In the genomic region with DNA sequence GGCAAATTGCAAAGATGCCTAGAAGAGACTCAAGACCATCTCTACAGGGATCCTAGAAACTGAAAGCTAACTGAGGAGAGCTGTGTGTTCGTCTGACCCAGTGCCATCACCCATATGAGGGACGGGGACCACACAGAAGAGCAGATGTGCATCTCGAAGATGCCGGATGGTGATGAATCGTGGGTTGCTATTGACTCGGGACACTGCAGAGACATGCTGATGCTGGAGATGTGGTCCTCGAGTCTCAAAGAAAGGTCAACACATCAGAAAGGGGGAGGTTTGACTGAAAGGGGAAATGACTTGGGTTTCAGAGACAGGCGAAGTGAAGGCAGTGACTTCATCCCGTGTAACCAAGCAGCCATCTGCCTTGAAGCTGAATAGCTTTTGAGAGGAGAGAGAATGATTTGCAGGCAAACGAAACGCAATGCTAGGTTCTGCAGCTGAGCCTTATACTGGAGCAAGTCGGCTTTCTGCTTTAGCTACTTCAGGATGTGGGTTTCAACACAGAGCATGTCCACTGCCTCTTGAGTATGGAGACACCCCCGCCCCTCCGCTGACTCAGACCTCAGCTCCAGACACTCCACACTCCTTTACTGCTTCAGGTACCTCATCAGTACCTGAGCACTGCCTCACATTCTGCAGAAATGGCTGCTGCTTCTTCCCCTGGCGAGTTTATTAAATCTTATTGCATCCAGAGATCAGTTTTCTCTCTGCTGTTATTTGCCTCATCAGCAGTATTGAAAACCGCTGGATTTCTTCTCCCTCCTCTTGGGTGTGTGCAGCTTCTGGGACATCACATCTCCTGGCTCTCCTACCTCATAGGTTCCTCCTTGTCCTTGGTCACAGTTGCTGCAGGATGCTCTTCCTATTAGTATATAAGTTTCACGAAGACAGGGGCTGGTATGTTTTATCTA, we compare ENCODE assay signal across 20 mouse cellular contexts. TPM values are rescaled to one million over a fixed set of nuclear protein-coding genes. Genes with fewer than 3 reads are reported as not detected.
DNase-seq lines count a peak whose midpoint lies in the region; ATAC-seq and TF ChIP-seq lines count a peak whose summit lies in the region.
"Had no signal": no experiment of that assay in that cellular context is flagged by ENCODE, and none has a peak within 500 bp of the region (broad histone marks: within the 10 kb centered on the region; RNA-seq: fewer than 3 reads in every experiment).

No protein-coding gene starts in this region.

- no peaks in the 10 kb centered on the region for H3K36me3 ChIP-seq in ES-E14 (ENCODE audit: control insufficient read depth, insufficient read depth, low read length, poor library complexity, severe bottlenecking)
- no peaks in the 10 kb centered on the region for H3K36me3 ChIP-seq in limb, embryonic 10.5 days
- no peaks in the 10 kb centered on the region for H3K36me3 ChIP-seq in hindbrain, embryonic 12.5 days
- H3K36me3 ChIP-seq: limb, embryonic 15.5 days; liver, embryonic 15.5 days had no signal

- DNase-seq in thymus, postnatal 0 days (ENCODE audit: low spot score): peak; percentile 25
- no peak for DNase-seq in thymus, postnatal 10 days (ENCODE audit: low spot score in 2 of 2)
- no peak for DNase-seq in ES-E14 (ENCODE audit: low read depth, low spot score)
- peak; percentile 21 for DNase-seq in limb, embryonic 10.5 days (ENCODE audit: low spot score)
- no peak for DNase-seq in spleen, adult 12 weeks (ENCODE audit: low spot score)
- no peak for DNase-seq in layer of hippocampus, adult 18-20 months (ENCODE audit: low spot score in 2 of 2)
- DNase-seq: cerebellum, adult 8-10 months; gastrocnemius, postnatal 14 days; midbrain, embryonic 14.5 days; right cerebral cortex, postnatal 4 days had no signal

- 92% methylated on average over 17 of the region's 17 CpGs for WGBS in limb, embryonic 10.5 days
- 89% methylated on average over 17 of the region's 17 CpGs for WGBS in hindbrain, embryonic 12.5 days

- no peak overlapping the region for H3K4me2 ChIP-seq in hindbrain, embryonic 12.5 days (replicated peaks)
- H3K4me2 ChIP-seq: limb, embryonic 15.5 days; liver, embryonic 15.5 days had no signal

- in situ Hi-C loops in ES-E14 (cut with MboI; ENCODE audit: low sequenced_read_pairs in 2 of 2, unreplicated experiment in 2 of 2): no loop called here

- no peak for ATAC-seq in hindbrain, embryonic 12.5 days (ENCODE audit: low FRiP score)
- ATAC-seq: intestine, embryonic 16.5 days had no signal

- H3K4me3 ChIP-seq in ES-E14 (ENCODE audit: insufficient read depth in 1 of 2, low read depth in 1 of 2, low read length in 2 of 2, poor library complexity in 1 of 2, severe bottlenecking in 1 of 2): no peak overlapping the region
- H3K4me3 ChIP-seq in limb, embryonic 10.5 days: no peak overlapping the region
- H3K4me3 ChIP-seq in hindbrain, embryonic 12.5 days: no peak overlapping the region
- H3K4me3 ChIP-seq: limb, embryonic 15.5 days; liver, embryonic 15.5 days; megakaryocyte, embryonic 14.5 days had no signal

- no peaks in the 10 kb centered on the region for H3K9me3 ChIP-seq in ES-E14 (ENCODE audit: control insufficient read depth, insufficient read depth, low read depth, low read length)
- no peaks in the 10 kb centered on the region for H3K9me3 ChIP-seq in limb, embryonic 10.5 days (replicated peaks)
- H3K9me3 ChIP-seq in hindbrain, embryonic 12.5 days (replicated peaks): no peaks in the 10 kb centered on the region
- H3K9me3 ChIP-seq: limb, embryonic 15.5 days; liver, embryonic 15.5 days had no signal

- no peaks in the 10 kb centered on the region for H3K27me3 ChIP-seq in limb, embryonic 10.5 days (ENCODE audit: low read depth, poor library complexity, severe bottlenecking)
- no peaks in the 10 kb centered on the region for H3K27me3 ChIP-seq in hindbrain, embryonic 12.5 days
- H3K27me3 ChIP-seq: limb, embryonic 15.5 days; liver, embryonic 15.5 days; megakaryocyte, embryonic 14.5 days had no signal

- H3K4me1 ChIP-seq in ES-E14 (ENCODE audit: control insufficient read depth in 2 of 2, insufficient read depth in 2 of 2, low read length in 2 of 2, poor library complexity in 1 of 2): no peaks in the 10 kb centered on the region
- peaks cover 7% of the 10 kb centered on the region for H3K4me1 ChIP-seq in limb, embryonic 10.5 days
- no peaks in the 10 kb centered on the region for H3K4me1 ChIP-seq in hindbrain, embryonic 12.5 days
- H3K4me1 ChIP-seq: liver, embryonic 15.5 days; megakaryocyte, embryonic 14.5 days had no signal

- no peak overlapping the region for H3K27ac ChIP-seq in ES-E14 (ENCODE audit: insufficient read depth, low read depth, low read length, poor library complexity, severe bottlenecking)
- no peak overlapping the region for H3K27ac ChIP-seq in limb, embryonic 10.5 days
- no peak overlapping the region for H3K27ac ChIP-seq in hindbrain, embryonic 12.5 days
- H3K27ac ChIP-seq: limb, embryonic 15.5 days; liver, embryonic 15.5 days had no signal

- H3K9ac ChIP-seq in ES-E14 (ENCODE audit: insufficient read depth, low read depth, low read length, poor library complexity, severe bottlenecking): no peak overlapping the region
- no peak overlapping the region for H3K9ac ChIP-seq in hindbrain, embryonic 12.5 days
- H3K9ac ChIP-seq: limb, embryonic 15.5 days; liver, embryonic 15.5 days had no signal

TF ChIP-seq in ES-E14, 5 proteins besides CTCF, POLR2A, EP300 and RAD21:
- TF ChIP-seq MAFK (IDR thresholded peaks at IDR 0.05; ENCODE audit: insufficient read depth, low read depth, low read length) (peak; percentile 53; the same call in 1 of the 2 replicates), CHD2 (IDR thresholded peaks at IDR 0.05; ENCODE audit: low read depth, low read length) (no peak)

RNA-seq across cellular contexts. Expression of a gene that starts 19.8 kb away (rescaled TPM):
- polyA plus RNA-seq in thymus, postnatal 0 days (2015; fragmentation: Nextera tagmentation; extraction: Ambion mirVana): 334 and 382 TPM in 2 replicates
- not detected in 2 replicates for total RNA-seq in ES-E14 (2012; rRNA removed)
- not detected in 2 replicates for polyA plus RNA-seq in limb, embryonic 10.5 days (2016; fragmentation: Nextera tagmentation; extraction: Ambion mirVana)
- polyA plus RNA-seq in hindbrain, embryonic 12.5 days (2016; fragmentation: Nextera tagmentation; extraction: Ambion mirVana): not detected in 2 replicates
- total RNA-seq in layer of hippocampus, adult 18-20 months (2021): not detected
- total RNA-seq: gastrocnemius, postnatal 14 days; layer of hippocampus, postnatal 25 days; left cerebral cortex, postnatal 25 days had no signal
- polyA plus RNA-seq: forebrain, embryonic 11.5 days; hindbrain, embryonic 11.5 days; limb, embryonic 15.5 days; midbrain, embryonic 14.5 days; neural tube, embryonic 11.5 days had no signal

Comparison
In these comparisons a context has a peak if more than half of its experiments do, and no peak if none do; other contexts are left out.
1. DNase-seq: peak in thymus, postnatal 0 days (single experiment) and limb, embryonic 10.5 days (single experiment); none in thymus, postnatal 10 days (0 of 2), ES-E14 (single experiment), spleen, adult 12 weeks (single experiment) and layer of hippocampus, adult 18-20 months (0 of 2).
2. RNA of a gene that starts 19.8 kb away (polyA plus RNA-seq): 334 to 382 TPM in thymus, postnatal 0 days; not detected in limb, embryonic 10.5 days and not detected in hindbrain, embryonic 12.5 days; every median in the first group is over 100 times any median in the second.